Mouse (Mus musculus): ENCODE results near the gene Tcf15. TPM values are rescaled to one million over a fixed set of nuclear protein-coding genes. Genes with fewer than 3 reads are reported as not detected.

The Tcf15 gene
- total and polyA plus RNA-seq, 3 experiments: not detected

DNA sequence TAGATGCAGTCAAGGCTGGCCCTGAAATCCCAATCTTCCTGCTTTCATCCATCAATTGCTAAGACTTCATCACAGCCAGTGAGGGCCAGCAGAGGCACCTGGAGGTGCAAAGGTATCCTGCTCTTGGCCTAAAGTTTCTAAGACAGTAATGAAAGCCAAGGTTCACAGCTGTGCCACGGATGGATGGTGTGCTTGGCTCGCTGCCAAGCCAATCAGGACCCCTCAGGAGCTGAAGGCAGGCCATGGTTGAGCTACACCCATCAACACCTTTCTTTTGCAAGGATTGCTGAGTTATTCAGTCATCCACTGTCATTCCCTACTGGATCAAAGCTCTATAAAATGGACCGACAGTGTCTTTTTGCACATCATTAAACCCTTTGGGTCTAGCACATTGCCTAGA lies 43.8 kb upstream of the Tcf15 start:
- Histone ChIP-seq H3K27me3 (replicated peaks) (peaks cover 79% of the 10 kb centered on the region), H3K4me1 (ENCODE audit: control insufficient read depth in 1 of 2, insufficient read depth in 2 of 2) (no peaks in the 10 kb centered on the region; a peak in 1 of 4 replicates), H3K4me2 (ENCODE audit: insufficient read depth, low read depth, poor library complexity, severe bottlenecking) (no peak overlapping the region), H3K27ac (ENCODE audit: insufficient read depth, low read depth) (no peak overlapping the region), H3K36me3 (replicated peaks in 1 of 2; ENCODE audit: control insufficient read depth in 1 of 2, insufficient read depth in 1 of 2, low read length in 1 of 2) (no peaks in the 10 kb centered on the region), H3K9me3 (replicated peaks; ENCODE audit: low read length) (peaks cover 5% of the 10 kb centered on the region), H3K9ac (ENCODE audit: insufficient read depth, low read depth) (no peak overlapping the region), H3K4me3 (replicated peaks in 1 of 3; ENCODE audit: low read depth in 2 of 3, low read length in 2 of 3, poor library complexity in 1 of 3) (no peak overlapping the region), H3K79me2 (replicated peaks; ENCODE audit: control insufficient read depth, extremely low read depth, insufficient read depth, poor library complexity, severe bottlenecking) (no peaks in the 10 kb centered on the region)
- dilution Hi-C loops (cut with MboI; ENCODE audit: extremely low pct_ligation_motif_present, extremely low pct_unique_long_range_greater_than_20kb, low sequenced_read_pairs): no loop called here
- DNase-seq (ENCODE audit: extremely low read depth): no peak
- TF ChIP-seq CHD2 (IDR thresholded peaks at IDR 0.05; ENCODE audit: low read length): no peak
- TF ChIP-seq ZKSCAN1 (IDR thresholded peaks at IDR 0.05; ENCODE audit: borderline replicate concordance, low read depth, low read length): no peak
- no peak for TF ChIP-seq USF2 (conservative IDR thresholded peaks at IDR 0.05; ENCODE audit: low read depth, low read length)
- no peak for TF ChIP-seq TBP (conservative IDR thresholded peaks at IDR 0.05; ENCODE audit: low read depth, low read length)
- TF ChIP-seq EP300 (IDR thresholded peaks at IDR 0.05; ENCODE audit: low read length): no peak
- TF ChIP-seq ZC3H11A (IDR thresholded peaks at IDR 0.05; ENCODE audit: low read depth, low read length): no peak
- TF ChIP-seq MXI1 (IDR thresholded peaks at IDR 0.05; ENCODE audit: low read depth, low read length): no peak
- no peak for TF ChIP-seq TCF12 (IDR thresholded peaks at IDR 0.05; ENCODE audit: low read depth, low read length)
- in situ Hi-C loops (cut with MboI; ENCODE audit: low pct_ligation_motif_present, low pct_unique_long_range_greater_than_20kb, low sequenced_read_pairs): no loop called here

GRCm38 (mm10) chr2:152101761-152102160 lies 41.6 kb upstream of the Tcf15 start:
- H3K9me3 ChIP-seq (replicated peaks; ENCODE audit: low read length): peaks cover 17% of the 10 kb centered on the region
- peaks cover 70% of the 10 kb centered on the region for H3K27me3 ChIP-seq (replicated peaks)
- no peaks in the 10 kb centered on the region for H3K36me3 ChIP-seq (replicated peaks in 1 of 2; ENCODE audit: control insufficient read depth in 1 of 2, insufficient read depth in 1 of 2, low read length in 1 of 2)
- DNase-seq (ENCODE audit: extremely low read depth): no peak
- H3K79me2 ChIP-seq (replicated peaks; ENCODE audit: control insufficient read depth, extremely low read depth, insufficient read depth, poor library complexity, severe bottlenecking): no peaks in the 10 kb centered on the region
- no peak overlapping the region for H3K9ac ChIP-seq (ENCODE audit: insufficient read depth, low read depth)
- H3K27ac ChIP-seq (ENCODE audit: insufficient read depth, low read depth): no peak overlapping the region
- in situ Hi-C loops (cut with MboI; ENCODE audit: low pct_ligation_motif_present, low pct_unique_long_range_greater_than_20kb, low sequenced_read_pairs): no loop called here
- dilution Hi-C loops (cut with MboI; ENCODE audit: extremely low pct_ligation_motif_present, extremely low pct_unique_long_range_greater_than_20kb, low sequenced_read_pairs): no loop called here
- no peak overlapping the region for H3K4me2 ChIP-seq (ENCODE audit: insufficient read depth, low read depth, poor library complexity, severe bottlenecking)
- H3K4me1 ChIP-seq (ENCODE audit: control insufficient read depth in 1 of 2, insufficient read depth in 2 of 2): no peaks in the 10 kb centered on the region; a peak in 1 of 4 replicates
- TF ChIP-seq ZNF384 (IDR thresholded peaks at IDR 0.05; ENCODE audit: low read depth, low read length) (no peak), ZMIZ1 (IDR thresholded peaks at IDR 0.05; ENCODE audit: low read depth, low read length) (no peak), MAX (IDR thresholded peaks at IDR 0.05; ENCODE audit: low read length) (no peak), SIN3A (IDR thresholded peaks at IDR 0.05; ENCODE audit: low read length) (no peak), MYC (IDR thresholded peaks at IDR 0.05; ENCODE audit: low read depth, low read length) (no peak), ETS1 (conservative IDR thresholded peaks at IDR 0.05; ENCODE audit: low read depth, low read length) (no peak)
- no peak overlapping the region for H3K4me3 ChIP-seq (replicated peaks in 1 of 3; ENCODE audit: low read depth in 2 of 3, low read length in 2 of 3, poor library complexity in 1 of 3)

DNA sequence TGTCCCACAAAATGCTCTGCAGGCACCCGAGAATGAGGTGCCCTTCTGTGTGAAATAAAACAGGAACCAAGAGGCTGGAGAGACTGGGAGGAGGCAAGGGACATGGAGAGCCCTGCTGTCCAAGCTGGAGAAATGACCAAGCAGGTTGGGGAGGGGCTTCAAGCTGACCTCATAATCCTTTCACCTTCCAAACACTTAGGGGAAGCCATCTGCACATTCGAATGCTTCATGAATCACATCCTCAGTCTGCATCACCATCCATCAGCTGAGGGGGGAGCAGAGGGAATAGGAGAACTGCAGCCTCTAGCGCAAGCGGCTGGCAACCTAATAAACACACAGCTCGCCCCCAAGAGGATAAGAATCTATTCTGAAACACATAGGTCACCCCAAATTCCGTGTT lies 41.0 kb upstream of the Tcf15 start:
- Histone ChIP-seq H3K79me2 (replicated peaks; ENCODE audit: control insufficient read depth, extremely low read depth, insufficient read depth, poor library complexity, severe bottlenecking) (no peaks in the 10 kb centered on the region), H3K4me3 (replicated peaks in 1 of 3; ENCODE audit: low read depth in 2 of 3, low read length in 2 of 3, poor library complexity in 1 of 3) (no peak overlapping the region), H3K27me3 (replicated peaks) (peaks cover 66% of the 10 kb centered on the region), H3K9me3 (replicated peaks; ENCODE audit: low read length) (peaks cover 17% of the 10 kb centered on the region), H3K9ac (ENCODE audit: insufficient read depth, low read depth) (no peak overlapping the region), H3K36me3 (replicated peaks in 1 of 2; ENCODE audit: control insufficient read depth in 1 of 2, insufficient read depth in 1 of 2, low read length in 1 of 2) (no peaks in the 10 kb centered on the region), H3K4me1 (ENCODE audit: control insufficient read depth in 1 of 2, insufficient read depth in 2 of 2) (no peaks in the 10 kb centered on the region; a peak in 1 of 4 replicates), H3K27ac (ENCODE audit: insufficient read depth, low read depth) (no peak overlapping the region), H3K4me2 (ENCODE audit: insufficient read depth, low read depth, poor library complexity, severe bottlenecking) (no peak overlapping the region)
- dilution Hi-C loops (cut with MboI; ENCODE audit: extremely low pct_ligation_motif_present, extremely low pct_unique_long_range_greater_than_20kb, low sequenced_read_pairs) (no loop called here), in situ Hi-C loops (cut with MboI; ENCODE audit: low pct_ligation_motif_present, low pct_unique_long_range_greater_than_20kb, low sequenced_read_pairs) (no loop called here)
- DNase-seq (ENCODE audit: extremely low read depth): no peak
- TF ChIP-seq ZC3H11A (IDR thresholded peaks at IDR 0.05; ENCODE audit: low read depth, low read length) (no peak), RAD21 (IDR thresholded peaks at IDR 0.05; ENCODE audit: low read depth, low read length) (no peak), ZMIZ1 (IDR thresholded peaks at IDR 0.05; ENCODE audit: low read depth, low read length) (no peak), NRF1 (IDR thresholded peaks at IDR 0.05; ENCODE audit: low read depth, low read length) (no peak), IRF4 (IDR thresholded peaks at IDR 0.05; ENCODE audit: low read depth, low read length) (no peak)
